Mouse (Mus musculus) T-helper 2 cell (primary cell): Measurements from ENCODE around the gene Elavl1.

Experiments used
- in situ Hi-C: fragments of 300-600 bp; cut with MboI, MseI; formaldehyde crosslinking; loops from one replicate; pipeline ENCODE4 v1.15.1; 2025; ENCODE audit warnings: high pct_unique_total_duplicates

The Elavl1 gene

GRCm38 (mm10) chr8:4321031-4321430, 4.2 kb downstream of the Elavl1 start:
- in situ Hi-C loops, result loop anchor here (5.0 kb wide), 1 partner anchor 64 kb away; the partner anchor contains the start of gene Ctxn1

GRCm38 (mm10) chr8:4320404-4320803, 4.8 kb downstream of the Elavl1 start:
- in situ Hi-C loops, result loop anchor here (5.0 kb wide), 1 partner anchor 63 kb away; the partner anchor contains the start of gene Ctxn1

- in situ Hi-C loops, result no loop called here
Observed at GRCm38 (mm10) chr8:4319573-4319872, 5.7 kb downstream of the Elavl1 start.

GRCm38 (mm10) chr8:4318796-4319572, 6.2 kb downstream of the Elavl1 start:
- in situ Hi-C loops, result no loop called here

GRCm38 (mm10) chr8:4318124-4318523, 7.1 kb downstream of the Elavl1 start:
- in situ Hi-C loops, result no loop called here

- in situ Hi-C loops, result no loop called here
Observed at GRCm38 (mm10) chr8:4314852-4315251, 10.4 kb downstream of the Elavl1 start.

- in situ Hi-C loops, result no loop called here
Observed at GRCm38 (mm10) chr8:4313254-4314124, 11.7 kb downstream of the Elavl1 start.

- in situ Hi-C loops, result no loop called here
Observed at GRCm38 (mm10) chr8:4312104-4312503, 13.1 kb downstream of the Elavl1 start.

GRCm38 (mm10) chr8:4305838-4306237, 19.4 kb downstream of the Elavl1 start:
- in situ Hi-C loops, result no loop called here

- in situ Hi-C loops, result no loop called here
Observed at GRCm38 (mm10) chr8:4304124-4304547, 21.1 kb downstream of the Elavl1 start.

- in situ Hi-C loops, result no loop called here
Observed at GRCm38 (mm10) chr8:4297822-4298221, 27.4 kb downstream of the Elavl1 start.

- in situ Hi-C loops, result no loop called here
Observed at GRCm38 (mm10) chr8:4292738-4293137, 32.5 kb downstream of the Elavl1 start.

- in situ Hi-C loops, result no loop called here
Observed at GRCm38 (mm10) chr8:4276111-4276465, 49.1 kb downstream of the Elavl1 start.

- in situ Hi-C loops, result no loop called here
Observed at GRCm38 (mm10) chr8:4275275-4276110, 49.7 kb downstream of the Elavl1 start, which contains the start of gene Timm44. Gene Timm44, minus strand, starts transcription at chr8:4275913.

- in situ Hi-C loops, result loop anchor here (10.0 kb wide), 1 partner anchor 65 kb away; no protein-coding TSS in a partner anchor
Observed at GRCm38 (mm10) chr8:4269609-4270008, 55.6 kb downstream of the Elavl1 start.

GRCm38 (mm10) chr8:4267627-4268026, 57.6 kb downstream of the Elavl1 start:
- in situ Hi-C loops, result loop anchor here (10.0 kb wide), 1 partner anchor 63 kb away; no protein-coding TSS in a partner anchor

- in situ Hi-C loops, result loop anchor here (10.0 kb wide), 1 partner anchor 61 kb away; no protein-coding TSS in a partner anchor
Observed at GRCm38 (mm10) chr8:4265160-4265914, 59.9 kb downstream of the Elavl1 start.

- in situ Hi-C loops, result loop anchor here (10.0 kb wide), 1 partner anchor 58 kb away; no protein-coding TSS in a partner anchor
Observed at GRCm38 (mm10) chr8:4263105-4263791, 62.0 kb downstream of the Elavl1 start.

GRCm38 (mm10) chr8:4259805-4260170, 65.4 kb downstream of the Elavl1 start:
- in situ Hi-C loops, result loop anchor here (5.0 to 10.0 kb wide), 2 partner anchors 55 to 63 kb away; no protein-coding TSS in a partner anchor
